Mouse (Mus musculus): ENCODE data around the gene Wdr93.
"Not testable (repeated sequence)": the region's sequence is repeated elsewhere in the genome, so short reads cannot be mapped to it uniquely, and the experiment has no call there.

Gene Wdr93

GRCm38 (mm10) chr7:79747659-79748058 lies 4.7 kb downstream of the Wdr93 start:
- no peak for DNase-seq (ENCODE audit: low read depth in 1 of 2, low spot score in 2 of 2)

GRCm38 (mm10) chr7:79749511-79749910 lies 6.5 kb downstream of the Wdr93 start:
- DNase-seq (ENCODE audit: low read depth in 1 of 2, low spot score in 2 of 2): no peak

- no peak for DNase-seq (ENCODE audit: low read depth in 1 of 2, low spot score in 2 of 2)
Observed at GRCm38 (mm10) chr7:79756334-79756733, 13.4 kb downstream of the Wdr93 start.

DNA sequence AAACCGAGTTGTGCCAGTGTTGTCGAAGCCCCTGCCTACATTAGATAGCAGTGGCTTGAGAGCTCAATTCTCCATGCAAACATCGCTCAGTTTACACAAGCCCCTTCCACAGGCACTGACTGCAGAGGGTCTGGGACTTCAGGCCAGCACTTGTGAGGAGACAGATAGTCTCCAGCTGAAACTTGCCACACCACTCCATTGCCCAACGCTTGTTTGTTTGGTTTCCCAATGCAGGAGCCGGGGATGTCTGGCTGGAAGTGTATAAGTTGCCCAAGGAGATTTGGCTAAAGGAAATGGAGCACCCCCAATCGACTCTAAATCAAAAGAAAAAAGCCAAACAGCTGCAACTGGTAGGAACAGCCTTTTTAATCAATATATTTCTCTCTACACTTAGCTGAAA lies 15.2 kb downstream of the Wdr93 start:
- DNase-seq (ENCODE audit: low read depth in 1 of 2, low spot score in 2 of 2): no peak

GRCm38 (mm10) chr7:79759766-79760165 lies 16.8 kb downstream of the Wdr93 start:
- DNase-seq (ENCODE audit: low read depth in 1 of 2, low spot score in 2 of 2): no peak

DNA sequence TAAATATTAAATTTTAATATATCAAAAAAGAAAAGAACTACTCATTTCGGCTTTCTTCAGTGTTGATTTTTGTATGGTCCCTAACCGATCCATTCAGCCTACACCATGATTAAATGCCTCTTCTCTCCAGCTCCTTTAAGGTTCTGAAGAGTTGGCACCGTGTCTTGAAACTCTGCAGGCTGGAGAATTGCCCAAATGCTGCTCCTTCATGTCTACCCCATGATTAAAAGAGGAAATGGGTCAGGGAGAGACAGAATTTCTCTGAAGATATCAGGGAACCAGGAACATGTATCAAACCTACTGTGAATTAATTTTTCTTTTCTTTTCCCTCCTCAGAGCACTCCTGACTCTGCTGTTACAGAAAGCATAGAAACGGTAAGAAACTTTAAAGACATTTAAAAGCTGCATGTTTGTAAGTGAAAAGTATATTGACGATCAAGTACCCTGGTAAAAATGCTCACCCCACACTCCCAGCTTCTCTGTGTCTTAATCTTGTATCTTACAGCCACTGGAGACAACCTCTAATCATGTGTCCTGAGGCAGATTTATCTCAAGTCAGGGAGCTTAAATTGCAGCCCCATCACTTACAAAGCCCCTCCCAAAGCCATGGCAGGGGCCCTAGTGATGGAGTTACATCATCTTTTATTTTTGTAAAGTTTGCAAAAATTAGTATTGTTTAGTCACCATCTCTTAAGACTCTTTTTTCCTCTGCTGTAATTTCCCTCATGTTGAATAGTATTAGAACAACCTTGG lies 18.3 kb downstream of the Wdr93 start:
- DNase-seq (ENCODE audit: low read depth in 1 of 2, low spot score in 2 of 2): no peak

DNA sequence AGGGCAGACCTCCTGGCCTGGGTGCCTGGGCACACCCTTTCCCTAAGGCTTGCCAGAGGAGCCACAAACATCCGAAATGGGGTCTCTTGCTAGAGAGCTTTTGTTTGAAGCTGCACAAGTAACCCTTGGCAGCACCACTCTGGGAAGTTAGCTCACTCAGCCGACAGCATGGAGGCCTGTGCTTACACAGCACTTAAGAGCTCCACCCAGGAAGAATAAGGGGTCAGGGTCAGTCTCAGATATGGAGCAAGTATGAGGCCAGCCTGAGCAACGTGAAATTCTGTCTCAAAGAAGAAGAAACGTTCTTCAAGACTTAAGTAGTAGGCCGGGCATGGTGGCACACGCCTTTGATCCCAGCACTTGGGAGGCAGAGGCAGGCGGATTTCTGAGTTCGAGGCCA lies 19.1 kb downstream of the Wdr93 start:
- DNase-seq (ENCODE audit: low read depth in 1 of 2, low spot score in 2 of 2): no peak

DNA sequence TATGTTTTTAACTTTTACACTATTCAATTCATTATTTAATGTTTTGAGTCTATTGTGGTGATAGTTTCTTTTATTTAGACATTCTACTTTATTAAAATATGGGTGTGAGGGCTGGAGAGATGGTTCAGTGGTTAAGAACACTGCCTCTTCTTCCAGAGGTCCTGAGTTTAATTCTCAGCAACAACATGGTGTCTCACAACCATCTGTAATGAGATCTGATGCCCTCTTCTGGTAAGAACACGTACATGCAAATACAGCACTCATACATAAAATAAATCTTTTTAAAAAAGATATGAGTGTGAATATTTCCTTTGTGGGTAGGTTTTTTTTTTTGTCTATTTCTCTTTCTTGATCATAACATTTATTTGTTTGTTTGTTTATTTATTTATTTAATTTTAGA lies 23.0 kb downstream of the Wdr93 start:
- DNase-seq (ENCODE audit: low read depth in 1 of 2, low spot score in 2 of 2): no peak

- no peak for DNase-seq (ENCODE audit: low read depth in 1 of 2, low spot score in 2 of 2)
Observed at GRCm38 (mm10) chr7:79769664-79770063, 26.7 kb downstream of the Wdr93 start.

DNA sequence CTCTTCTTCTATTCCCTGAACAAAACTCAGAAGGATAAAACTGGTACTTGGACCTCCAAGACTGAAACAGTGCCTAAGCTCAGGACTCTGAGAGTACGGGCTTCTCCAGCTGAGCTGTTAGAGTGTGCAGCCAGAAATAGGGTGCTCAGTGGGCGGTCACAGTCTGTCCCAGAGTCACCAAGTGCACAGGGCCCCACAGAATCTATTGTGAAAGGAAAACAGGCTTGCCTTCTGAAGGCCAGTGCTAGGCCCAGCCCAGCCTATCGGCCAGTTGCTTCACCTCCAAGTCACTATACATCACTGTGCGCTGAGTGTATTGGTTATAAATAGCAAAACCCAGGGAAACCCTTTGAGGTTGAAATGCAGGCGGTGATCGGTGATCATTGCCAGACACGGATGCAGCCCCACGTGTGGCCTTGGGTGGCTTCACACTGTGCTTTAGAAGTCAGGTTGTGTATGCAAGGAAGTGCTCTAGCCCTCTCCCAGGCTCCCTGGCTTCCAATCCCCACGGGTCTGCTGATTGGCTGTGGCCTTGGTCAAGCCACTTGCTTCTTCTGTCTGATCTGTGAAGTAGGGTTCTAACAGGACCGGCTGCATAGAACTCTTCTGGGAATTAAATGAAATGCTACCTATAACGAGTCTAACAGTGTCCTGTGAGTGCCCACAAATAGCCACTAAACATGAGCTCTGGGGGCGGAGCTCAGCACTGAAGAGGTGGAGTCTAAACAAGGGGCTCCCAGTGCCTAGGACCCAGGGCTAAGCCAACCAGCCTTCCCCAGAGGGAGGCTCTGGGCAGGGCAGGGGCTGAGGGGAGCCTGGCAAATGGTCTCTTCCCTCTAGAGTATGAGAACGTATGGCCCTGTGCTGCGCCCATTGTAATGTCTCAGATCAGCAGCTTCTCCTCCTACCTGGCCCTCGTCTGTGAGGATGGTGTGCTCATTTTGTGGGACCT lies 28.9 kb downstream of the Wdr93 start:
- no peak for DNase-seq (ENCODE audit: low read depth in 1 of 2, low spot score in 2 of 2)

GRCm38 (mm10) chr7:79780647-79781626 lies 38.0 kb downstream of the Wdr93 start:
- peak; percentile 29 to 63 for DNase-seq (ENCODE audit: low read depth in 1 of 2, low spot score in 2 of 2)

DNA sequence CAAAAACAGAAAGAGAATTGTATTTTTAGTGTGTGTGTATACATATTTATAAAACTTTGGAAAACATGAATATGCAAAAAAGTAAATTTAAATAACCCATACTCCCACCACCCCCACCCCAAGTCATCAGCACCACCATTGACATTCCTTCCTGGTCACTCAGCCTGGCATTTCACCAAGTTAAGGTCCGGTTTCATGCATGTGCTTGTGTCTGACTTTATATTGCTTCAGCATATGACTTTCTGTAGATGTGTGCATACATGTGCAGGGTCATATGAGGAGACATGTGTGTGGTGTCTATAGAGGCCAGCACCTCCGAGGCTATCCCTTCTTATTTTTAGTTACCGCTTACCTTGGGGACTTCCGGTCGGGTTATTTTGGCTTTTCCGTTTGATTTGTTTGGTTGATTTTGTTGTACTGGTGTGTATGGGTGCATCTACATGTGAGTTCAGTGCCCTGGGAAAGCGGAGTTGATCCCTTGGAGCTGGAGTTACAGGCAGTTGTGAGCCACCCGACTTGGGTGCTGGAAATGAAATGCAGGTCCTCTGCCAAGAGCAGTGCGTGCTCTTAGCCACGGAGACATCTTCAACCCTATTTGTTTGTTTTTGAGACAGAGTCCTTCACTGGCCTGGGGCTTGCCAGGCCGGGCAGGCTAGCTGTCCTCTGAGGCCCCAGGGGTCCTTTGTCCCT lies 39.0 kb downstream of the Wdr93 start:
- DNase-seq (ENCODE audit: low read depth in 1 of 2, low spot score in 2 of 2): no peak

DNA sequence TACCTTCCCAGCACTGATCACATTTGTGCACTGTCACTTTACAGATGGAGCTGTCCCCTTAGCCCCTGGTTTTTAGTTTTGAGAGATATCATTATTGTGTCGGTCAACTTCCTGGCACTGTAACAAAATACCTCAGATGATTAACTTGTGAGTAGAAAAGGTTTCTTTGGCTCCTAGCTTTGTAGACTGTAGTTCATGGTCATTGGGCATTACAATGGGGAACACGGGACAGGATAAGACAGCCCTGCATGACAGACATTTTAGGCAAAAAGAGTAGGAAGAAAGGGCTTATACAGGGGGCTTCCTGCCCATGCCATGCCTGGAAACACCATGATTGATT lies 39.5 kb downstream of the Wdr93 start:
- DNase-seq (ENCODE audit: low read depth in 1 of 2, low spot score in 2 of 2): no peak

DNA sequence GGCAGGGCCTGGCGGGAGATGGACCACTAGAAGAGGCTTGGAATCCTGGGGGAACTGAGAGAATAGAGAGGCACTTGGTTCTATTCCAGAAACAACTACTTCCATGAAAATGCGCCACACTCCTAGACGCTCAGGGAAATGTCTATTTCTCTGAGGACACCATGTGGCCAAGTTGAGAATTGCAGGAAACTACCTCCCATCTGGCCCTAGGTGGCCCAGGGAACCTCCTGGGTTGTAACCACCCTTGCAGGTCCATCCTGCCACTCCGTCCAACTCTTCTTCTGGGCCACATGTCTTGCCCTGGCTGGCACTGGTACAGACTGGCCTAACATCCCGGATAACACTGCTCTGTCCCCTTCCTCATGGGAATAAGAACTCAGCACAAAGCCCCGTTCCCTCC lies 43.3 kb downstream of the Wdr93 start:
- peak in 1 of 2 experiments; percentile 25 for DNase-seq (ENCODE audit: low read depth in 1 of 2, low spot score in 2 of 2)

DNA sequence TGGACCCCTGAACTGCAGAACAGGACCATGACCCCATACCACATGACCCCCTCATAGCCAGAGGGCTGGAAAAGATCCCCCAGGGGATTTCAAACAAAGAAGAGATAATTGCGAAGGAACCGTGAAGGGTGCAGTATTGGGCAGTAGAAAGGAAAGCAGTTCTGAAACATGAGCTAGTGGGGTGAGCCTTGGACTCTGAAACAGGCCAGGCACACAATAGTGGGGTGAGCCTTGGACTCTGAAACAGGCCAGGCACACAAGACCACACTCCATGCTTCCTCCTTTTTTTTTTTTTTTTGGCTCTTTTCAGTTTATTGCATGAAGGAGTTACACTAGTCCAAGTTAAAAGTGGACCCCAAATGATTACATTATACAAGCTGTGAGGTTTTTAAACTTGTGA lies 46.8 kb downstream of the Wdr93 start:
- DNase-seq (ENCODE audit: low read depth in 1 of 2, low spot score in 2 of 2): not testable (repeated sequence)

- no peak for DNase-seq (ENCODE audit: low read depth in 1 of 2, low spot score in 2 of 2)
Observed at GRCm38 (mm10) chr7:79792635-79793421, 49.9 kb downstream of the Wdr93 start.

- DNase-seq (ENCODE audit: low read depth in 1 of 2, low spot score in 2 of 2): no peak
Observed at GRCm38 (mm10) chr7:79793688-79794087, 50.7 kb downstream of the Wdr93 start, which contains the start of gene Mesp1. Gene Mesp1 (minus strand): TSS chr7:79793788.

- DNase-seq (ENCODE audit: low read depth in 1 of 2, low spot score in 2 of 2): no peak
Observed at GRCm38 (mm10) chr7:79798606-79799005, 55.6 kb downstream of the Wdr93 start.

DNA sequence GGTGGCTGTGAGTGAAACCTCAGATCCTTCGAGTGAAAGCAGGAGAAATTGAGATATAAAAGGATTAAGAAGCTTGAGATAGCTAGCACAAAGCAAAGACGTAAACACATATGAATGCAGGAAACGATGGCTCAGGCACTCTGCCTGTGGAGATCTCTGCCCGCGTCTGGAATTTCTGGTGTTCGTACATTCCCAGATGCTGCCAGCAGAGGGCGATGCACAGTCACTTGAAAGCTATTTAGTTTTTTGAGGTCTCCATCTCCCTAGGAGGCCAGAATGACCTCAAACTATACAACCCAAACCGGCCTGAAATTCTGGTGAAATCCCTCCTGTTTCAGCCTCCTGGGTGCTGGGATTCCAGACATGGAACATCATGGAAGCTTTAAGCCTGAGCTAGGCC lies 56.1 kb downstream of the Wdr93 start:
- peak in 1 of 2 experiments; percentile 55 for DNase-seq (ENCODE audit: low read depth in 1 of 2, low spot score in 2 of 2)

DNA sequence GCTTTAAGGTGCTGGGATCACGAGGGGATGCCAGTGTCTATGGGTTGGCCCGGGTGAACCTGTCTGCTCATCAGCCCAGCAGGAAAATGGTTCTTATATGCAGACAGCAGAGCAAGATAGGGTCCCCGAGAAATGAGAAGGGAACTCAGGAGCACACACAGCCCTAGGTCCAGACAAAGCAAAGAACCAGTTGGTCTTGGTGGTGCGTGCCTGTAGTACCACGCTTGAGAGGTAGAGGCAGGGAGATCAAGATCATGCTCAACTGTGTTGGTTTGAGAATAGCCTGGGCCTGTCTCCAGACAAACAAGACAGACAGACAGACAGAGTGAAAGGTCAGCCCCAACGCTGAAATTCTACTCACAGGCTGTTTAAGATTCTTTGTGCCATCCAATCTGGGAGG lies 56.5 kb downstream of the Wdr93 start:
- DNase-seq (ENCODE audit: low read depth in 1 of 2, low spot score in 2 of 2): no peak

Measured in monocyte, adult 2 months (primary cell).